ENCODE assay signal across 8 mouse cellular contexts in genomic region chr4:35225141-35225733, GRCm38 (mm10). TPM values are rescaled to one million over a fixed set of nuclear protein-coding genes. Genes with fewer than 3 reads are reported as not detected.
DNase-seq lines count a peak whose midpoint lies in the region; ATAC-seq and TF ChIP-seq lines count a peak whose summit lies in the region.

No protein-coding gene starts in this region.

- no peak for TF ChIP-seq CTCF in gastrocnemius, adult 2 months (IDR thresholded peaks at IDR 0.05)
- no peak for TF ChIP-seq CTCF in liver, postnatal 0 days (IDR thresholded peaks at IDR 0.05; ENCODE audit: low read depth)

- no peaks in the 10 kb centered on the region for H3K9me3 ChIP-seq in embryonic facial prominence, embryonic 11.5 days (replicated peaks; ENCODE audit: control insufficient read depth, low read length)
- H3K9me3 ChIP-seq in hindbrain, embryonic 15.5 days, result no peaks in the 10 kb centered on the region
- H3K9me3 ChIP-seq in liver, postnatal 0 days (ENCODE audit: low read length), result no peaks in the 10 kb centered on the region
- no peaks in the 10 kb centered on the region for H3K9me3 ChIP-seq in neural tube, embryonic 13.5 days

- peak overlapping the region; percentile 80 for H3K9ac ChIP-seq in embryonic facial prominence, embryonic 11.5 days (replicated peaks; ENCODE audit: low read length)
- H3K9ac ChIP-seq in hindbrain, embryonic 15.5 days, result peak overlapping the region; percentile 83
- H3K9ac ChIP-seq in liver, postnatal 0 days (replicated peaks), result peak overlapping the region; percentile 74
- peak overlapping the region; percentile 91 for H3K9ac ChIP-seq in neural tube, embryonic 13.5 days

- under 1% methylated on average over 35 of the region's 40 CpGs for WGBS in embryonic facial prominence, embryonic 11.5 days
- under 1% methylated on average over 37 of the region's 40 CpGs for WGBS in hindbrain, embryonic 15.5 days
- WGBS in liver, postnatal 0 days (ENCODE audit: insufficient replicate concordance), result 2% methylated on average over 39 of the region's 40 CpGs
- 0% methylated on average over 33 of the region's 40 CpGs for WGBS in neural tube, embryonic 13.5 days

- peak; percentile 76 for ATAC-seq in embryonic facial prominence, embryonic 11.5 days (replicated peaks; ENCODE audit: insufficient number of reproducible peaks, low FRiP score, low TSS enrichment, low read depth)
- ATAC-seq in hindbrain, embryonic 15.5 days (ENCODE audit: low FRiP score, low read depth), result peak; percentile 80
- ATAC-seq in liver, postnatal 0 days, result peak; percentile 5
- peak; percentile 79 for ATAC-seq in neural tube, embryonic 13.5 days (ENCODE audit: low read depth)

- H3K4me3 ChIP-seq in gastrocnemius, adult 2 months, result peak overlapping the region; percentile 80
- peak overlapping the region; percentile 89 for H3K4me3 ChIP-seq in embryonic facial prominence, embryonic 11.5 days (ENCODE audit: low read depth, low read length)
- peak overlapping the region; percentile 87 for H3K4me3 ChIP-seq in hindbrain, embryonic 15.5 days
- H3K4me3 ChIP-seq in liver, postnatal 0 days (ENCODE audit: low read depth, low read length), result peak overlapping the region; percentile 76
- H3K4me3 ChIP-seq in neural tube, embryonic 13.5 days, result peak overlapping the region; percentile 81

- H3K27me3 ChIP-seq in embryonic facial prominence, embryonic 11.5 days (ENCODE audit: control insufficient read depth, insufficient read depth, low read length), result no peaks in the 10 kb centered on the region
- H3K27me3 ChIP-seq in hindbrain, embryonic 15.5 days, result no peaks in the 10 kb centered on the region
- H3K27me3 ChIP-seq in liver, postnatal 0 days (ENCODE audit: insufficient read depth, low read length), result no peaks in the 10 kb centered on the region
- no peaks in the 10 kb centered on the region for H3K27me3 ChIP-seq in neural tube, embryonic 13.5 days

- H3K4me1 ChIP-seq in embryonic facial prominence, embryonic 11.5 days (ENCODE audit: control insufficient read depth, insufficient read depth, low read length), result no peaks in the 10 kb centered on the region
- H3K4me1 ChIP-seq in hindbrain, embryonic 15.5 days (replicated peaks), result peaks cover 13% of the 10 kb centered on the region
- H3K4me1 ChIP-seq in liver, postnatal 0 days (ENCODE audit: insufficient read depth), result peaks cover 11% of the 10 kb centered on the region; the same call in 1 of the 2 replicates
- H3K4me1 ChIP-seq in neural tube, embryonic 13.5 days (replicated peaks), result peaks cover 29% of the 10 kb centered on the region

- H3K4me2 ChIP-seq in embryonic facial prominence, embryonic 11.5 days (ENCODE audit: low read depth, low read length), result peak overlapping the region; percentile 84
- peak overlapping the region; percentile 79 for H3K4me2 ChIP-seq in hindbrain, embryonic 15.5 days
- peak overlapping the region; percentile 87 for H3K4me2 ChIP-seq in liver, postnatal 0 days (ENCODE audit: low read depth, low read length)
- H3K4me2 ChIP-seq in neural tube, embryonic 13.5 days, result peak overlapping the region; percentile 73

- H3K27ac ChIP-seq in gastrocnemius, adult 2 months, result peak overlapping the region; percentile 96
- no peak overlapping the region for H3K27ac ChIP-seq in embryonic facial prominence, embryonic 11.5 days (replicated peaks; ENCODE audit: low read depth, low read length)
- peak overlapping the region; percentile 92 for H3K27ac ChIP-seq in hindbrain, embryonic 15.5 days (replicated peaks)
- H3K27ac ChIP-seq in liver, postnatal 0 days (ENCODE audit: low read depth), result peak overlapping the region; percentile 98
- peak overlapping the region; percentile 87 for H3K27ac ChIP-seq in neural tube, embryonic 13.5 days (replicated peaks)

- DNase-seq in gastrocnemius, adult 2 months, result no peak
- no peak for DNase-seq in gastrocnemius, postnatal 10 days
- peak; percentile 53 for DNase-seq in CD4-positive, CD25-positive, alpha-beta regulatory T cell, adult 2 months (ENCODE audit: low read depth, low spot score)
- peak; percentile 46 for DNase-seq in embryonic facial prominence, embryonic 11.5 days (ENCODE audit: low spot score)
- peak; percentile 58 for DNase-seq in liver, postnatal 0 days
- no peak for DNase-seq in cerebellum, adult 8-10 months

- no peaks in the 10 kb centered on the region for H3K36me3 ChIP-seq in embryonic facial prominence, embryonic 11.5 days (replicated peaks; ENCODE audit: control insufficient read depth, insufficient read depth, low read depth, low read length)
- H3K36me3 ChIP-seq in hindbrain, embryonic 15.5 days, result no peaks in the 10 kb centered on the region
- no peaks in the 10 kb centered on the region for H3K36me3 ChIP-seq in liver, postnatal 0 days (replicated peaks; ENCODE audit: insufficient read depth, low read length)
- no peaks in the 10 kb centered on the region for H3K36me3 ChIP-seq in neural tube, embryonic 13.5 days

- no peak for TF ChIP-seq EP300 in liver, postnatal 0 days (IDR thresholded peaks at IDR 0.05; ENCODE audit: low read depth)

- intact Hi-C loops in gastrocnemius, adult 2 months (cut with DNase I), result loop anchor here (10.0 kb wide), 1 partner anchor 450 kb away; the partner anchor contains the start of gene Smim8

RNA-seq across cellular contexts. Expression of gene C9orf72, which starts 0.7 kb away (rescaled TPM):
- 10 to 100 TPM; 12.5 to 12.9 TPM for total RNA-seq in gastrocnemius, adult 2 months (2021)
- 1 to 10 TPM; 9.1 to 9.2 TPM for total RNA-seq in gastrocnemius, postnatal 10 days (2021)
- 18.3 and 21.6 TPM in 2 replicates for polyA plus RNA-seq in embryonic facial prominence, embryonic 11.5 days (2014; fragmentation: Nextera tagmentation; extraction: Ambion mirVana)
- 41.9 and 43.2 TPM in 2 replicates for polyA plus RNA-seq in hindbrain, embryonic 15.5 days (2015; fragmentation: Nextera tagmentation; extraction: Ambion mirVana)
- 4.8 and 5.8 TPM in 2 replicates for polyA plus RNA-seq in liver, postnatal 0 days (2015; fragmentation: Nextera tagmentation; extraction: Ambion mirVana)
- polyA plus RNA-seq in neural tube, embryonic 13.5 days (2015; fragmentation: Nextera tagmentation; extraction: Ambion mirVana), result 40.1 and 44.5 TPM in 2 replicates

Comparison
In these comparisons a context has a peak if more than half of its experiments do, and no peak if none do; other contexts are left out.
1. DNase-seq: peak in CD4-positive, CD25-positive, alpha-beta regulatory T cell, adult 2 months (single experiment), embryonic facial prominence, embryonic 11.5 days (single experiment) and liver, postnatal 0 days (single experiment); none in gastrocnemius, adult 2 months (single experiment), gastrocnemius, postnatal 10 days (single experiment) and cerebellum, adult 8-10 months (single experiment).
2. ATAC-seq: peak in every context shown above with its lines; median percentile 80 in hindbrain, embryonic 15.5 days; 79 in neural tube, embryonic 13.5 days; 76 in embryonic facial prominence, embryonic 11.5 days; 5 in liver, postnatal 0 days.
3. Peak in every context shown above with its lines, with median percentiles within 50 percentile points of each other: H3K4me3 ChIP-seq, H3K4me2 ChIP-seq and H3K9ac ChIP-seq.